8 mouse cellular contexts compared by ENCODE assay signal in the genomic region with DNA sequence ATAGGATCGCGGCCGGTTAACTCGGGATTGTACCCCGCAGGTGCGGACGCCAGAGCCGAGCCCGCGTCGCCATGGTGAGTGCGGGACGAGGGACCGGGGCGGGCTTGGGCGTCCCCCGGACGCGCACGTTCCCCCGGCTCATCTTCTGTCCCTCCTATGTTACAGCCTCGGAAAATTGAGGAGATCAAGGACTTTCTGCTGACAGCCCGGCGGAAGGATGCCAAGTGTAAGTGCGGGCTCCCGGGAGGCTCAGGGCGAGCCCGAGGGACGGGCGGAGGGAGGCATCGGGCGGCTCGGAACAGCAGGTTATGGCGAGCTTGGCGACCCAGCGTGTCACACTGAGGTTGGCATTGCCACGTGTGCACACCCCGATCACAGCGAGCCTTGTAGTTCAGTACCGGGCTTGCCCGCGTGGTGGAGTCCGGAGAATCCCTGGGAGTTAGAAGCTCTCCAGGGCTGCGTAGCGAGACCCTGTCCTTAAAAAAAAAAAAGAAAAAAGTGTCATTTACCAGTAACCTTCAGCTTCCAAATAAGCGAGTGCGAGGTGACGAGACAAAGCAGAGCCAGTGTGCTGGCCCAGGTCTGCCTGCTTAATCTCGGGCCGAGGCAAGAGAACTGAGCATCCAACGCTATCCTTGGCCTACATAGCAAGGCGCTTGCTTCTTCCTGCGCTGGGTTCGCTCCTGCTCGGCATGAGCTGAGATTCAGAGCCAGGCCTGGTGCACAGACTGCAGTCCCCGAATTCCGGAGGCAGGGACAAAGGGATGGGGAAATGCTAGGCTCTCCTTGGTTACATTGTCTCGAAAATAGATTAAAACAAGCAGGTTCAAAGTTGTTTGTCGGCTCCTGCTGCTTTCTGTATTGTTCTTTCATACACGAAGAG. TPM values are rescaled to one million over a fixed set of nuclear protein-coding genes. Genes with fewer than 3 reads are reported as not detected.
DNase-seq lines count a peak whose midpoint lies in the region; ATAC-seq and TF ChIP-seq lines count a peak whose summit lies in the region.

No protein-coding gene starts in this region.

- peak overlapping the region; percentile 69 to 79 for H3K4me3 ChIP-seq in MEL (ENCODE audit: control insufficient read depth in 1 of 2, insufficient read depth in 1 of 2, low read depth in 2 of 2, low read length in 2 of 2)
- peak overlapping the region; percentile 83 for H3K4me3 ChIP-seq in lung, embryonic 15.5 days

- peak overlapping the region; percentile 78 for H3K27ac ChIP-seq in MEL (ENCODE audit: control insufficient read depth, low read depth, low read length)
- H3K27ac ChIP-seq in lung, embryonic 15.5 days, result peak overlapping the region; percentile 88

- H3K36me3 ChIP-seq in MEL (ENCODE audit: control insufficient read depth in 1 of 2, insufficient read depth in 2 of 2, low read length in 2 of 2), result peaks cover 12 to 14% of the 10 kb centered on the region in 2 experiments
- H3K36me3 ChIP-seq in lung, embryonic 15.5 days, result peaks cover 39% of the 10 kb centered on the region

- WGBS in lung, embryonic 15.5 days, result under 1% methylated on average over 60 of the region's 60 CpGs

- H3K4me2 ChIP-seq in lung, embryonic 15.5 days, result peak overlapping the region; percentile 66

- peak overlapping the region; percentile 85 for H3K9ac ChIP-seq in MEL (ENCODE audit: control insufficient read depth, low read depth, low read length, poor library complexity, severe bottlenecking)
- peak overlapping the region; percentile 90 for H3K9ac ChIP-seq in lung, embryonic 15.5 days

- H3K27me3 ChIP-seq in MEL (ENCODE audit: control insufficient read depth in 1 of 2, insufficient read depth in 2 of 2, low read length in 2 of 2), result no peaks in the 10 kb centered on the region
- peaks cover 15% of the 10 kb centered on the region; the same call in 1 of the 2 replicates for H3K27me3 ChIP-seq in lung, embryonic 15.5 days

- TF ChIP-seq RAD21 in MEL (IDR thresholded peaks at IDR 0.05; ENCODE audit: low read depth, low read length), result no peak

- peak; percentile 81 for ATAC-seq in lung, embryonic 15.5 days (ENCODE audit: borderline replicate concordance, extremely low read depth, low FRiP score, low TSS enrichment)
- peak; percentile 66 for ATAC-seq in neutrophil, adult 5-6 weeks (ENCODE audit: extremely low read depth, insufficient number of reproducible peaks, low FRiP score, poor library complexity, severe bottlenecking)

- H3K79me2 ChIP-seq in MEL (ENCODE audit: control insufficient read depth, insufficient read depth, low read length, poor library complexity), result peaks cover 26% of the 10 kb centered on the region

- peak in 1 of 3 experiments; percentile 8; a peak in 1 of 6 replicates for TF ChIP-seq CTCF in MEL (IDR thresholded peaks at IDR 0.05 in 2 of 3, conservative IDR thresholded peaks at IDR 0.05 in 1 of 3; ENCODE audit: control insufficient read depth in 1 of 3, insufficient read depth in 1 of 3, low read depth in 2 of 3, low read length in 3 of 3, poor library complexity in 1 of 3, severe bottlenecking in 1 of 3)

- DNase-seq in MEL (ENCODE audit: low read depth, low spot score), result peak; percentile 77
- peak; percentile 76 for DNase-seq in cerebellum, adult 9-10 months
- DNase-seq in forelimb bud, embryonic 11.5 days (ENCODE audit: low read depth, low spot score), result peak; percentile 82
- DNase-seq in heart, postnatal 4 days, result peak; percentile 87
- DNase-seq in layer of hippocampus, adult 9-10 months (ENCODE audit: low spot score), result peak; percentile 59
- DNase-seq in thymus, postnatal 0 days (ENCODE audit: low spot score), result peak; percentile 75

- TF ChIP-seq EP300 in MEL (IDR thresholded peaks at IDR 0.05; ENCODE audit: low read depth in 1 of 2, low read length in 2 of 2), result no peak

- peak in 1 of 2 experiments; percentile 46; a peak in 1 of 4 replicates for TF ChIP-seq POLR2A in MEL (IDR thresholded peaks at IDR 0.05; ENCODE audit: control insufficient read depth in 1 of 2, insufficient read depth in 1 of 2, low read depth in 1 of 2, low read length in 2 of 2, poor library complexity in 1 of 2)

- H3K4me1 ChIP-seq in MEL (ENCODE audit: control insufficient read depth in 1 of 2, insufficient read depth in 2 of 2, low read length in 2 of 2), result peaks cover 8 to 16% of the 10 kb centered on the region in 2 experiments; a peak in 3 of 4 replicates
- peaks cover 13% of the 10 kb centered on the region for H3K4me1 ChIP-seq in lung, embryonic 15.5 days

- no peaks in the 10 kb centered on the region for H3K9me3 ChIP-seq in MEL (replicated peaks; ENCODE audit: insufficient read depth, low read length)
- H3K9me3 ChIP-seq in lung, embryonic 15.5 days, result no peaks in the 10 kb centered on the region

TF ChIP-seq in MEL, 35 proteins besides CTCF, POLR2A, EP300 and RAD21 (continues in another document):
- TF ChIP-seq CHD1 (IDR thresholded peaks at IDR 0.05; ENCODE audit: low read depth, low read length), result peak; percentile 12; the same call in 1 of the 2 replicates
- no peak for TF ChIP-seq TCF12 (IDR thresholded peaks at IDR 0.05; ENCODE audit: low read depth, low read length)
- no peak for TF ChIP-seq NELFE (IDR thresholded peaks at IDR 0.05; ENCODE audit: low read depth, low read length)
- no peak for TF ChIP-seq KAT2A (conservative IDR thresholded peaks at IDR 0.05; ENCODE audit: low read depth, low read length)
- TF ChIP-seq ZC3H11A (IDR thresholded peaks at IDR 0.05; ENCODE audit: low read depth, low read length), result no peak
- no peak for TF ChIP-seq MEF2A (IDR thresholded peaks at IDR 0.05; ENCODE audit: extremely low read depth, insufficient replicate concordance, low read depth, low read length, poor library complexity, severe bottlenecking)
- no peak for TF ChIP-seq TAL1 (IDR thresholded peaks at IDR 0.05; ENCODE audit: low read length)
- TF ChIP-seq HCFC1 (IDR thresholded peaks at IDR 0.05; ENCODE audit: low read depth, low read length), result no peak
- no peak for TF ChIP-seq ZMIZ1 (IDR thresholded peaks at IDR 0.05; ENCODE audit: low read depth, low read length)
- no peak for TF ChIP-seq E2F4 (IDR thresholded peaks at IDR 0.05; ENCODE audit: borderline replicate concordance, low read depth, low read length)
- TF ChIP-seq MXI1 (IDR thresholded peaks at IDR 0.05; ENCODE audit: low read depth, low read length), result peak; percentile 75
- TF ChIP-seq MAX (IDR thresholded peaks at IDR 0.05; ENCODE audit: low read length), result peak; percentile 81; the same call in 1 of the 2 replicates
- no peak for TF ChIP-seq USF2 (IDR thresholded peaks at IDR 0.05; ENCODE audit: borderline replicate concordance in 1 of 2, insufficient read depth in 1 of 2, low read depth in 1 of 2, low read length in 2 of 2)
- TF ChIP-seq ZKSCAN1 (IDR thresholded peaks at IDR 0.05; ENCODE audit: low read depth, low read length), result no peak
- TF ChIP-seq SMC3 (IDR thresholded peaks at IDR 0.05; ENCODE audit: low read depth, low read length), result no peak
- no peak for TF ChIP-seq GABPA (IDR thresholded peaks at IDR 0.05; ENCODE audit: low read depth, low read length)
- peak; percentile 17 for TF ChIP-seq SIN3A (IDR thresholded peaks at IDR 0.05; ENCODE audit: low read length)
- no peak for TF ChIP-seq UBTF (IDR thresholded peaks at IDR 0.05; ENCODE audit: borderline replicate concordance, insufficient read depth, low read depth, low read length)
- peak; percentile 26; the same call in 1 of the 2 replicates for TF ChIP-seq USF1 (IDR thresholded peaks at IDR 0.05; ENCODE audit: low read depth, low read length)
- TF ChIP-seq MYC (IDR thresholded peaks at IDR 0.05; ENCODE audit: low read depth, low read length), result peak; percentile 71
- TF ChIP-seq POLR2AphosphoS5 (IDR thresholded peaks at IDR 0.05; ENCODE audit: borderline replicate concordance, low read depth, low read length), result 0 out of 2 replicates have a peak, but pooled peaks have one; percentile 42
- no peak for TF ChIP-seq ELF1 (IDR thresholded peaks at IDR 0.05; ENCODE audit: low read depth, low read length)
- TF ChIP-seq GATA1 (IDR thresholded peaks at IDR 0.05; ENCODE audit: low read depth, low read length), result no peak
- TF ChIP-seq ZNF384 (IDR thresholded peaks at IDR 0.05; ENCODE audit: low read depth, low read length), result no peak
- TF ChIP-seq BHLHE40 (IDR thresholded peaks at IDR 0.05; ENCODE audit: borderline replicate concordance, low read depth, low read length), result no peak
- TF ChIP-seq POLR2AphosphoS2 (IDR thresholded peaks at IDR 0.05; ENCODE audit: low read length), result peak; percentile 17; the same call in 1 of the 2 replicates
- no peak for TF ChIP-seq NRF1 (IDR thresholded peaks at IDR 0.05; ENCODE audit: insufficient read depth, low read depth, low read length, poor library complexity, severe bottlenecking)
- no peak for TF ChIP-seq ETS1 (IDR thresholded peaks at IDR 0.05; ENCODE audit: low read depth, low read length)

RNA-seq across cellular contexts. Expression of a gene that starts 0.7 kb away (rescaled TPM):
- 4,892 and 5,142 TPM in 2 replicates for total RNA-seq in MEL (2012; rRNA removed)
- polyA plus RNA-seq in MEL (2012; ENCODE audit: insufficient read depth in 1 of 2, insufficient read length in 2 of 2, low read depth in 1 of 2, low replicate concordance in 2 of 2, missing spikeins in 1 of 2), result 1,000 to 10,000 TPM in 1 of 2 experiments, 100 to 1,000 TPM in 1; 851 to 1,236 TPM
- 100 to 1,000 TPM; 922 to 952 TPM for total RNA-seq in heart, postnatal 4 days (2021)
- 816 and 841 TPM in 2 replicates for polyA plus RNA-seq in lung, embryonic 15.5 days (2015; fragmentation: Nextera tagmentation; extraction: Ambion mirVana)
- total RNA-seq in neutrophil, adult 5-6 weeks (2017), result 671 and 750 TPM in 2 replicates
- polyA plus RNA-seq in thymus, postnatal 0 days (2015; fragmentation: Nextera tagmentation; extraction: Ambion mirVana), result 1,685 and 1,731 TPM in 2 replicates

RNA-seq across cellular contexts. Expression of a gene that starts 6.2 kb away (rescaled TPM):
- 9.7 and 10.4 TPM in 2 replicates for total RNA-seq in MEL (2012; rRNA removed)
- 1 to 10 TPM in 1 of 2 experiments, not detected in 1; 7.2 TPM for polyA plus RNA-seq in MEL (2012; ENCODE audit: insufficient read depth in 1 of 2, insufficient read length in 2 of 2, low read depth in 1 of 2, low replicate concordance in 2 of 2, missing spikeins in 1 of 2)
- total RNA-seq in heart, postnatal 4 days (2021), result 10 to 100 TPM; 27.4 to 27.7 TPM
- polyA plus RNA-seq in lung, embryonic 15.5 days (2015; fragmentation: Nextera tagmentation; extraction: Ambion mirVana), result 11.7 and 13.5 TPM in 2 replicates
- 2.2 and 3.5 TPM in 2 replicates for total RNA-seq in neutrophil, adult 5-6 weeks (2017)
- 11.1 and 12.2 TPM in 2 replicates for polyA plus RNA-seq in thymus, postnatal 0 days (2015; fragmentation: Nextera tagmentation; extraction: Ambion mirVana)

RNA-seq across cellular contexts. Expression of a gene that starts 58.2 kb away (rescaled TPM):
- not detected in 2 replicates for total RNA-seq in MEL (2012; rRNA removed)
- polyA plus RNA-seq in MEL (2012; ENCODE audit: insufficient read depth in 1 of 2, insufficient read length in 2 of 2, low read depth in 1 of 2, low replicate concordance in 2 of 2, missing spikeins in 1 of 2), result not detected
- under 1 TPM; 0.79 to 0.88 TPM for total RNA-seq in heart, postnatal 4 days (2021)
- 3.4 and 3.9 TPM in 2 replicates for polyA plus RNA-seq in lung, embryonic 15.5 days (2015; fragmentation: Nextera tagmentation; extraction: Ambion mirVana)
- 0.35 and 0.61 TPM in 2 replicates for total RNA-seq in neutrophil, adult 5-6 weeks (2017)
- polyA plus RNA-seq in thymus, postnatal 0 days (2015; fragmentation: Nextera tagmentation; extraction: Ambion mirVana), result 0.94 and 1.1 TPM in 2 replicates

Comparison
In these comparisons a context has a peak if more than half of its experiments do, and no peak if none do; other contexts are left out.
1. Peak in every context shown above with its lines: DNase-seq, ATAC-seq, H3K4me3 ChIP-seq and H3K27ac ChIP-seq.